Mouse (Mus musculus): Measurements from ENCODE around the gene Dmrtc1a. TPM values are rescaled to one million over a fixed set of nuclear protein-coding genes. Genes with fewer than 3 reads are reported as not detected.
"Not testable (repeated sequence)": the region's sequence is repeated elsewhere in the genome, so short reads cannot be mapped to it uniquely, and the experiment has no call there.

Dmrtc1a gene
- polyA plus RNA-seq, 1 experiment from 2014 or later, result 0.83 TPM

- H3K27ac ChIP-seq (ENCODE audit: low read depth, low read length); ATAC-seq (ENCODE audit: low FRiP score); H3K4me3 ChIP-seq (ENCODE audit: low read depth, low read length); H3K9me3 ChIP-seq (ENCODE audit: control insufficient read depth, low read length); DNase-seq (ENCODE audit: low spot score); H3K27me3 ChIP-seq (ENCODE audit: control insufficient read depth, insufficient read depth, low read length); H3K4me1 ChIP-seq (replicated peaks; ENCODE audit: control insufficient read depth, insufficient read depth, low read length); H3K4me2 ChIP-seq (replicated peaks; ENCODE audit: low read depth, low read length); H3K9ac ChIP-seq (ENCODE audit: low read depth, low read length); H3K36me3 ChIP-seq (ENCODE audit: control insufficient read depth, insufficient read depth, low read length): not testable (repeated sequence)
- WGBS, result 65% methylated on average over 1 of the region's 1 CpGs
Observed at GRCm38 (mm10) chrX:102914823-102915222, 6.3 kb upstream of the Dmrtc1a start.

- no peak within 1 kb of the TSS for H3K4me2 ChIP-seq (replicated peaks; ENCODE audit: low read depth, low read length)
- no peak within 1 kb of the TSS for H3K4me3 ChIP-seq (ENCODE audit: low read depth, low read length)
- no peaks in the 10 kb centered on the region for H3K27me3 ChIP-seq (ENCODE audit: control insufficient read depth, insufficient read depth, low read length)
- no peak within 1 kb of the TSS for H3K27ac ChIP-seq (ENCODE audit: low read depth, low read length)
- ATAC-seq (ENCODE audit: low FRiP score) (no peak), DNase-seq (ENCODE audit: low spot score) (no peak)
- H3K4me1 ChIP-seq (replicated peaks; ENCODE audit: control insufficient read depth, insufficient read depth, low read length), result no peaks in the 10 kb centered on the region
- H3K36me3 ChIP-seq (ENCODE audit: control insufficient read depth, insufficient read depth, low read length), result no peaks in the 10 kb centered on the region
- no peak within 1 kb of the TSS for H3K9ac ChIP-seq (ENCODE audit: low read depth, low read length)
- 90% methylated on average over 6 of the region's 6 CpGs for WGBS
- H3K9me3 ChIP-seq (ENCODE audit: control insufficient read depth, low read length), result no peaks in the 10 kb centered on the region
Observed at GRCm38 (mm10) chrX:102867871-102868270, 40.6 kb downstream of the Dmrtc1a start, which contains the start of gene 1700031F05Rik. Gene 1700031F05Rik (minus strand): TSS chrX:102867971.

GRCm38 (mm10) chrX:102854516-102854915 is 54.0 kb downstream of the Dmrtc1a start, which contains the start of gene Dmrtc1c2:
Gene Dmrtc1c2 (minus strand): TSS chrX:102854616.
- not testable (repeated sequence) for H3K36me3 ChIP-seq (ENCODE audit: control insufficient read depth, insufficient read depth, low read length); DNase-seq (ENCODE audit: low spot score); H3K4me2 ChIP-seq (replicated peaks; ENCODE audit: low read depth, low read length); H3K9ac ChIP-seq (ENCODE audit: low read depth, low read length); ATAC-seq (ENCODE audit: low FRiP score); H3K4me1 ChIP-seq (replicated peaks; ENCODE audit: control insufficient read depth, insufficient read depth, low read length); H3K9me3 ChIP-seq (ENCODE audit: control insufficient read depth, low read length); H3K4me3 ChIP-seq (ENCODE audit: low read depth, low read length); H3K27me3 ChIP-seq (ENCODE audit: control insufficient read depth, insufficient read depth, low read length); H3K27ac ChIP-seq (ENCODE audit: low read depth, low read length)
- 100% methylated on average over 2 of the region's 13 CpGs for WGBS

Other genes starting within 250 kb of the Dmrtc1a start
- gene Gm3880, start 221.7 kb downstream of the Dmrtc1a start, polyA plus RNA-seq (2014; fragmentation: Nextera tagmentation; extraction: Ambion mirVana), result not detected in 2 replicates
- not detected in 2 replicates for gene Gm9112, start 201.1 kb downstream of the Dmrtc1a start, polyA plus RNA-seq (2014; fragmentation: Nextera tagmentation; extraction: Ambion mirVana)
- not detected in 2 replicates for gene Dmrtc1b, start 200.8 kb downstream of the Dmrtc1a start, polyA plus RNA-seq (2014; fragmentation: Nextera tagmentation; extraction: Ambion mirVana)
- gene Dmrtc1c1, start 105.7 kb downstream of the Dmrtc1a start, polyA plus RNA-seq (2014; fragmentation: Nextera tagmentation; extraction: Ambion mirVana), result not detected in 2 replicates
- not detected in 2 replicates for gene Dmrtc1c2, start 54.1 kb downstream of the Dmrtc1a start, polyA plus RNA-seq (2014; fragmentation: Nextera tagmentation; extraction: Ambion mirVana)
- not detected in 2 replicates for gene 1700031F05Rik, start 40.7 kb downstream of the Dmrtc1a start, polyA plus RNA-seq (2014; fragmentation: Nextera tagmentation; extraction: Ambion mirVana)
- not detected in 2 replicates for gene 1700011M02Rik, start 218 bp upstream of the Dmrtc1a start, polyA plus RNA-seq (2014; fragmentation: Nextera tagmentation; extraction: Ambion mirVana)
- not detected in 2 replicates for gene 1700018G05Rik, start 19.7 kb upstream of the Dmrtc1a start, polyA plus RNA-seq (2014; fragmentation: Nextera tagmentation; extraction: Ambion mirVana)

All from hindbrain, embryonic 11.5 days (tissue).